Mouse (Mus musculus): ENCODE data around the gene Tardbp. TPM values are rescaled to one million over a fixed set of nuclear protein-coding genes. Genes with fewer than 3 reads are reported as not detected.

Gene Tardbp
- total and polyA plus RNA-seq, 3 experiments = 176 to 618 (median 341) TPM

DNA sequence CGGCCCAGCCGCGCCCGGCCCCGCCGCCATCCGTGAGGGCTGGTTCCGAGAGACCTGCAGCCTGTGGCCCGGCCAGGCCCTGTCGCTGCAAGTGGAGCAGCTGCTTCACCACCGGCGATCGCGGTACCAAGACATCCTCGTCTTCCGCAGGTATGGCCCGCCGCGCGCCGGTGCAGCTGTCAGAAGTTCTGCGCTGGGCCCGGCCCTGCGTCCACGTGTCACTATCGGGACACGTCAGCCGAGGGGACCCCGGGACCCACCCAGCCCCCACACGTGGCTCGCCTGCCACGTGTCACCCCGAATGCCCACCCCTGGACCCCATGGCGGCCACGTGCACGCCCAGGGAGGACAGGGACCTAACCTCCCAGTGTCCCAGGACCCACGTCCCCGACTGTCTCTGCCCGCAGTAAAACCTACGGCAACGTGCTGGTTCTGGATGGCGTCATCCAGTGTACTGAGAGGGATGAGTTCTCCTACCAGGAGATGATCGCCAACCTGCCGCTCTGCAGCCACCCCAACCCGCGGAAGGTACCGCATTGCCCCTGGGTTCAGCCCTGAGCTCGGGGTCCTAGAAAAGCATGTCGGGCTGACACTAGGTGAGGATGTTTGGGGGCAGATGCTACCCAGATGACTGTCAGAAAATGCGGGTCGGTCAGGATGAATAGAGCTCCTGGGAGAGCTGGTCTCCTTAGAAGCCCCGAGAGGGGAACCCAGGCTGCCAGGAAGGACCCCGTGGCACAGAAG, 35.0 kb downstream of the Tardbp start:
- Histone ChIP-seq H3K27me3 (replicated peaks) (no peaks in the 10 kb centered on the region), H3K27ac (ENCODE audit: insufficient read depth, low read depth) (peak overlapping the region; percentile 44), H3K79me2 (replicated peaks; ENCODE audit: control insufficient read depth, extremely low read depth, insufficient read depth, poor library complexity, severe bottlenecking) (peaks cover 27% of the 10 kb centered on the region), H3K4me2 (ENCODE audit: insufficient read depth, low read depth, poor library complexity, severe bottlenecking) (peak overlapping the region; percentile 95), H3K4me3 (replicated peaks in 1 of 3; ENCODE audit: low read depth in 2 of 3, low read length in 2 of 3, poor library complexity in 1 of 3) (peak overlapping the region; percentile 88 to 96 (median 92)), H3K9ac (ENCODE audit: insufficient read depth, low read depth) (peak overlapping the region; percentile 91), H3K9me3 (replicated peaks; ENCODE audit: low read length) (peaks cover 22% of the 10 kb centered on the region), H3K36me3 (replicated peaks in 1 of 2; ENCODE audit: control insufficient read depth in 1 of 2, insufficient read depth in 1 of 2, low read length in 1 of 2) (peaks cover 35 to 46% of the 10 kb centered on the region in 2 experiments), H3K4me1 (ENCODE audit: control insufficient read depth in 1 of 2, insufficient read depth in 2 of 2) (peaks cover 15 to 29% of the 10 kb centered on the region in 2 experiments)
- no peak; the same call in 1 of the 2 replicates for TF ChIP-seq TCF12 (IDR thresholded peaks at IDR 0.05; ENCODE audit: low read depth, low read length)
- no peak for TF ChIP-seq PAX5 (IDR thresholded peaks at IDR 0.05; ENCODE audit: low read length)
- no peak for TF ChIP-seq MEF2A (IDR thresholded peaks at IDR 0.05; ENCODE audit: borderline replicate concordance, low read depth, low read length)
- TF ChIP-seq CHD1 (IDR thresholded peaks at IDR 0.05; ENCODE audit: low read depth, low read length) = no peak
- no peak for TF ChIP-seq IRF4 (IDR thresholded peaks at IDR 0.05; ENCODE audit: low read depth, low read length)
- TF ChIP-seq MAFK (IDR thresholded peaks at IDR 0.05; ENCODE audit: insufficient replicate concordance, low read length) = no peak
- no peak for TF ChIP-seq HCFC1 (IDR thresholded peaks at IDR 0.05; ENCODE audit: low read depth, low read length)
- TF ChIP-seq RCOR1 (conservative IDR thresholded peaks at IDR 0.05; ENCODE audit: low read depth, low read length) = no peak
- no peak for TF ChIP-seq CTCF (conservative IDR thresholded peaks at IDR 0.05 in 1 of 2, IDR thresholded peaks at IDR 0.05 in 1 of 2; ENCODE audit: low read depth in 2 of 2, low read length in 2 of 2)
- no peak for TF ChIP-seq NELFE (IDR thresholded peaks at IDR 0.05; ENCODE audit: low read depth, low read length)
- no peak for TF ChIP-seq MAZ (IDR thresholded peaks at IDR 0.05; ENCODE audit: low read depth, low read length)
- no peak for TF ChIP-seq E2F4 (IDR thresholded peaks at IDR 0.05; ENCODE audit: insufficient replicate concordance, low read depth, low read length)
- TF ChIP-seq MYC (IDR thresholded peaks at IDR 0.05; ENCODE audit: low read depth, low read length) = peak; percentile 95
- no peak for TF ChIP-seq TBP (conservative IDR thresholded peaks at IDR 0.05; ENCODE audit: low read depth, low read length)
- no peak for TF ChIP-seq ZKSCAN1 (IDR thresholded peaks at IDR 0.05; ENCODE audit: borderline replicate concordance, low read depth, low read length)
- peak; percentile 11; the same call in 1 of the 2 replicates for TF ChIP-seq USF1 (IDR thresholded peaks at IDR 0.05; ENCODE audit: low read depth, low read length)
- no peak for TF ChIP-seq JUND (conservative IDR thresholded peaks at IDR 0.05; ENCODE audit: low read depth, low read length)
- no peak for TF ChIP-seq ELF1 (IDR thresholded peaks at IDR 0.05; ENCODE audit: low read depth, low read length)
- TF ChIP-seq MXI1 (IDR thresholded peaks at IDR 0.05; ENCODE audit: low read depth, low read length) = peak; percentile 82
- peak; percentile 60 for TF ChIP-seq BHLHE40 (IDR thresholded peaks at IDR 0.05; ENCODE audit: low read depth, low read length)
- TF ChIP-seq CHD2 (IDR thresholded peaks at IDR 0.05; ENCODE audit: low read length) = no peak
- TF ChIP-seq SMC3 (IDR thresholded peaks at IDR 0.05; ENCODE audit: low read depth, low read length) = no peak
- no peak for TF ChIP-seq ZC3H11A (IDR thresholded peaks at IDR 0.05; ENCODE audit: low read depth, low read length)
- peak; percentile 94 for TF ChIP-seq MAX (IDR thresholded peaks at IDR 0.05; ENCODE audit: low read length)
- no peak for TF ChIP-seq UBTF (IDR thresholded peaks at IDR 0.05; ENCODE audit: low read depth, low read length)
- TF ChIP-seq KAT2A (IDR thresholded peaks at IDR 0.05; ENCODE audit: insufficient replicate concordance, low read length) = no peak
- TF ChIP-seq POLR2AphosphoS2 (IDR thresholded peaks at IDR 0.05; ENCODE audit: low read depth, low read length) = no peak
- TF ChIP-seq ZMIZ1 (IDR thresholded peaks at IDR 0.05; ENCODE audit: low read depth, low read length) = no peak
- no peak for TF ChIP-seq EP300 (IDR thresholded peaks at IDR 0.05; ENCODE audit: low read length)
- TF ChIP-seq POLR2A (IDR thresholded peaks at IDR 0.05; ENCODE audit: low read depth, low read length) = no peak; the same call in 1 of the 2 replicates
- no peak for TF ChIP-seq ZNF384 (IDR thresholded peaks at IDR 0.05; ENCODE audit: low read depth, low read length)
- TF ChIP-seq GABPA (IDR thresholded peaks at IDR 0.05; ENCODE audit: insufficient replicate concordance, low read depth, low read length) = no peak
- peak; percentile 74 for TF ChIP-seq SIN3A (IDR thresholded peaks at IDR 0.05; ENCODE audit: low read length)
- no peak for TF ChIP-seq ETS1 (conservative IDR thresholded peaks at IDR 0.05; ENCODE audit: low read depth, low read length)
- TF ChIP-seq NRF1 (IDR thresholded peaks at IDR 0.05; ENCODE audit: low read depth, low read length) = no peak
- no peak for TF ChIP-seq JUN (IDR thresholded peaks at IDR 0.05; ENCODE audit: insufficient read depth, low read depth, low read length)
- TF ChIP-seq RAD21 (IDR thresholded peaks at IDR 0.05; ENCODE audit: low read depth, low read length) = no peak
- TF ChIP-seq USF2 (conservative IDR thresholded peaks at IDR 0.05; ENCODE audit: low read depth, low read length) = no peak
- in situ Hi-C loops (cut with MboI; ENCODE audit: low pct_ligation_motif_present, low pct_unique_long_range_greater_than_20kb, low sequenced_read_pairs) (no loop called here), dilution Hi-C loops (cut with MboI; ENCODE audit: extremely low pct_ligation_motif_present, extremely low pct_unique_long_range_greater_than_20kb, low sequenced_read_pairs) (no loop called here)
- DNase-seq (ENCODE audit: extremely low read depth) = no peak
